Mouse (Mus musculus): Measurements from ENCODE around the gene Donson. TPM values are rescaled to one million over a fixed set of nuclear protein-coding genes. Genes with fewer than 3 reads are reported as not detected.

The Donson gene
- polyA plus RNA-seq, 1 experiment from 2014 or later, result 12.3 TPM

Other genes with a start within 250 kb of the Donson start
- 39.9 and 45.1 TPM in 2 replicates for gene Ifnar1, start 203.5 kb downstream of the Donson start, polyA plus RNA-seq (2014; fragmentation: Nextera tagmentation; extraction: Ambion mirVana)
- gene Ifngr2, start 141.7 kb downstream of the Donson start, polyA plus RNA-seq (2014; fragmentation: Nextera tagmentation; extraction: Ambion mirVana), result 140 and 146 TPM in 2 replicates
- gene Tmem50b, start 91.0 kb downstream of the Donson start, polyA plus RNA-seq (2014; fragmentation: Nextera tagmentation; extraction: Ambion mirVana), result 60.5 and 67.5 TPM in 2 replicates
- 5.8 and 6.5 TPM in 2 replicates for gene Dnajc28, start 69.7 kb downstream of the Donson start, polyA plus RNA-seq (2014; fragmentation: Nextera tagmentation; extraction: Ambion mirVana)
- 56.2 and 62.8 TPM in 2 replicates for gene Gart, start 41.8 kb downstream of the Donson start, polyA plus RNA-seq (2014; fragmentation: Nextera tagmentation; extraction: Ambion mirVana)
- 102 and 108 TPM in 2 replicates for gene Son, start 41.3 kb downstream of the Donson start, polyA plus RNA-seq (2014; fragmentation: Nextera tagmentation; extraction: Ambion mirVana)
- gene Cryzl1, start 40.2 kb upstream of the Donson start, polyA plus RNA-seq (2014; fragmentation: Nextera tagmentation; extraction: Ambion mirVana), result 54.9 and 60.3 TPM in 2 replicates
- gene Itsn1, start 40.5 kb upstream of the Donson start, polyA plus RNA-seq (2014; fragmentation: Nextera tagmentation; extraction: Ambion mirVana), result 20.7 and 21.2 TPM in 2 replicates